Mouse (Mus musculus) ES-Bruce4 (cell line): ENCODE measurements around the gene Tex261. TPM values are rescaled to one million over a fixed set of nuclear protein-coding genes. Genes with fewer than 3 reads are reported as not detected.

ENCODE experiments used
- H3K27ac ChIP-seq: 2 replicates; pipeline ENCODE4 v1.5.1; 2012; ENCODE audit warnings: low read length, inconsistent platforms; ENCODE audit not compliant: insufficient read depth
- H3K27me3 ChIP-seq: 2 replicates; pipeline ENCODE4 v1.6.1; 2012; ENCODE audit warnings: mild to moderate bottlenecking, low read length, inconsistent platforms; ENCODE audit not compliant: control insufficient read depth, poor library complexity, insufficient read depth, severe bottlenecking
- H3K36me3 ChIP-seq: 2 replicates; pipeline ENCODE4 v1.6.1; 2012; ENCODE audit warnings: inconsistent platforms, mild to moderate bottlenecking, low read length, moderate library complexity; ENCODE audit not compliant: control insufficient read depth, poor library complexity, insufficient read depth, severe bottlenecking
- H3K4me1 ChIP-seq: one replicate; pipeline ENCODE4 v1.8.1; 2011; ENCODE audit warnings: low read length; ENCODE audit not compliant: control insufficient read depth, insufficient read depth
- H3K4me3 ChIP-seq: 2 replicates; pipeline ENCODE4 v1.5.1; 2011; ENCODE audit warnings: low read depth, mild to moderate bottlenecking, low read length
- H3K9ac ChIP-seq: 2 replicates; pipeline ENCODE4 v1.6.1; 2012; ENCODE audit warnings: low read depth, mild to moderate bottlenecking, inconsistent platforms; ENCODE audit not compliant: poor library complexity, severe bottlenecking
- H3K9me3 ChIP-seq: replicated peaks from 2 replicates; pipeline ENCODE4 v1.6.1; 2012; ENCODE audit warnings: mild to moderate bottlenecking, low read length, inconsistent platforms; ENCODE audit not compliant: control insufficient read depth, poor library complexity, insufficient read depth, severe bottlenecking
- CTCF ChIP-seq: IDR thresholded peaks from one replicate; pipeline ENCODE4 v1.8.1; 2011; ENCODE audit warnings: low read depth, low read length
- EP300 ChIP-seq: IDR thresholded peaks from 2 replicates; pipeline ENCODE4 v1.6.1; 2011; ENCODE audit warnings: low read depth, low read length; ENCODE audit not compliant: insufficient read depth
- POLR2A ChIP-seq: IDR thresholded peaks from one replicate; pipeline ENCODE4 v1.8.1; 2011; ENCODE audit warnings: low read length; ENCODE audit not compliant: insufficient read depth
- polyA plus RNA-seq: library from polyadenylated mRNA; stranded (reverse); fragments of >200 nt; gene quantifications from 2 replicates; pipeline ENCODE4 v1.2.4, GENCODE M21; 2011; ENCODE audit warnings: low read depth; ENCODE audit not compliant: missing spikeins, insufficient read depth, insufficient read length

Gene Tex261
- polyA plus RNA-seq, 1 experiment: 28.9 TPM

- Histone ChIP-seq H3K36me3 (no peaks in the 10 kb centered on the region), H3K9ac (no peak overlapping the region), H3K27me3 (no peaks in the 10 kb centered on the region), H3K27ac (no peak overlapping the region), H3K9me3 (no peaks in the 10 kb centered on the region), H3K4me1 (no peaks in the 10 kb centered on the region), H3K4me3 (no peak overlapping the region)
- TF ChIP-seq EP300 (no peak), CTCF (no peak), POLR2A (no peak)
Observed at GRCm38 (mm10) chr6:83788554-83788953, 12.9 kb upstream of the Tex261 start.

DNA sequence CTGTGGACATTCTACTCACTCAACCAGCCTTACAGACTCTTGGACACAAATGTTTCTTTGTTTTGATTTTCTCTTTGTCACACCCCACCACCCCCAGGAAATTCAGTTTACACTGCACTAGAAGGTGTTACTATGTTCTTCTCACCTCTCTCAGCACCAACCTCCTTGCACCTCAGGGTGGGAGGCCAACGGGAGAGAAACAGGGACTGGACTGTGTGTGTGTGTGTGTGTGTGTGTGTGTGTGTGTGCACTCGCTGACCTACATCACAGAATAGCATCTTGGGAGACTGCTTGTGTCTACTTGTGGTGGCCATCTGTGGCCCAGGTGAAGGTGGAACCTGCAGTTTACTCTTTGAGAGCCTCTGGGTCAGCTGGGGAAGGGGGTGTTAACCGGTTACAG lies 10.8 kb upstream of the Tex261 start:
- TF ChIP-seq CTCF (no peak), EP300 (no peak), POLR2A (no peak)
- H3K9me3 ChIP-seq: no peaks in the 10 kb centered on the region
- no peak overlapping the region for H3K27ac ChIP-seq
- H3K9ac ChIP-seq: no peak overlapping the region
- no peaks in the 10 kb centered on the region for H3K4me1 ChIP-seq
- H3K36me3 ChIP-seq: no peaks in the 10 kb centered on the region
- H3K4me3 ChIP-seq: no peak overlapping the region
- no peaks in the 10 kb centered on the region for H3K27me3 ChIP-seq

DNA sequence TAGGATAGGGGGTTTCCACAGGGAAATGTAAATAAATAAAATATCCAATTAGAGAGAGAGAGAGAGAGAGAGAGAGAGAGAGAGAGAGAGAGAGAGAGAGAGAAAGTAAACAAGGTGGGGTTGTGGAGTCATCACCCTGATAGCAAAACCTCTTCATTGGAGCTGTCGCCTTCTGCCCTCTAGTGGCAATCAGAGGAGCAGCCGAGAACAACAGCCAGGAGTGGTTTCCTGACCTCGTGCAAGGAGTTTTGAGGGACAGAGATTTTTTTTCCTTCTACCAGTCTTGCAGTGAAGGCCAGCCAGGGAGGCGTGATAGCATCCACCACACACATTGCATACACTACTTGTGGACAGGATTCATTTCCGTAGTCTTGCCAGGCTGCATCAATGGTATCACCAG lies 3.4 kb upstream of the Tex261 start:
- Histone ChIP-seq H3K4me3 (no peak overlapping the region), H3K9ac (no peak overlapping the region), H3K4me1 (no peaks in the 10 kb centered on the region), H3K9me3 (no peaks in the 10 kb centered on the region), H3K36me3 (no peaks in the 10 kb centered on the region), H3K27ac (no peak overlapping the region), H3K27me3 (no peaks in the 10 kb centered on the region)
- no peak for TF ChIP-seq POLR2A
- peak; percentile 85 for TF ChIP-seq CTCF

DNA sequence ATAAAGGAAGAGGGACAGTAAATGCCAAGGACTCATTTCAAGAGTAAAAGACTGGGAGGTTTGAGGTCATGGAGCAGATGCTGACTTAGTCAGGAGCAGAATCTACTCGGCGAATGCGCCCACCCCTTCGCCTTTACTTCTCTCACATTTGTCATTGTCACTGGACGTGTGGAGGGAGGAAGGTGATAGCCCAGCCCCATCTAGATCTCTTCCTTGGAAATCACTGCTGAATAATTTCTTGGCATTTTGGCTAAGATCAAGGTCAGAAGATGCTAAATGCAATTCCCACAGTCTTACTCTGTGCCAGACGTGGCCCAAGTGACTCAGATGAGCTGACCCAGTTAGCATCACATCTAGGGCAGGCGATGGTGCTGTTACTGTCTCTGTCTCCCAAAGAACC lies 2.7 kb upstream of the Tex261 start:
- H3K4me3 ChIP-seq: no peak overlapping the region
- TF ChIP-seq CTCF (no peak), EP300 (no peak), POLR2A (no peak)
- no peaks in the 10 kb centered on the region for H3K4me1 ChIP-seq
- H3K27me3 ChIP-seq: no peaks in the 10 kb centered on the region
- H3K36me3 ChIP-seq: no peaks in the 10 kb centered on the region
- H3K9ac ChIP-seq: no peak overlapping the region
- H3K27ac ChIP-seq: no peak overlapping the region
- H3K9me3 ChIP-seq: no peaks in the 10 kb centered on the region

- TF ChIP-seq POLR2A: no peak
- no peak for TF ChIP-seq EP300
- TF ChIP-seq CTCF: no peak
- H3K4me3 ChIP-seq: peak overlapping the region; percentile 90
- no peaks in the 10 kb centered on the region for H3K27me3 ChIP-seq
- peak overlapping the region; percentile 72 for H3K9ac ChIP-seq
- H3K36me3 ChIP-seq: no peaks in the 10 kb centered on the region
- H3K9me3 ChIP-seq: no peaks in the 10 kb centered on the region
- no peaks in the 10 kb centered on the region for H3K4me1 ChIP-seq
- no peak overlapping the region for H3K27ac ChIP-seq
Observed at GRCm38 (mm10) chr6:83774781-83775563, 641 bp downstream of the Tex261 start.

- no peaks in the 10 kb centered on the region for H3K9me3 ChIP-seq
- H3K9ac ChIP-seq: peak overlapping the region; percentile 72; the same call in 1 of the 2 replicates
- H3K36me3 ChIP-seq: no peaks in the 10 kb centered on the region
- H3K27me3 ChIP-seq: no peaks in the 10 kb centered on the region
- H3K4me3 ChIP-seq: no peak overlapping the region
- no peaks in the 10 kb centered on the region for H3K4me1 ChIP-seq
- TF ChIP-seq CTCF (no peak), POLR2A (no peak), EP300 (no peak)
- H3K27ac ChIP-seq: no peak overlapping the region
Observed at GRCm38 (mm10) chr6:83774126-83774525, 1.5 kb downstream of the Tex261 start.
